Mouse (Mus musculus): ENCODE results near the gene Cacna2d1.

- TF ChIP-seq POLR2A (IDR thresholded peaks at IDR 0.05; ENCODE audit: borderline replicate concordance, control insufficient read depth, low read depth, low read length) (no peak), CTCF (IDR thresholded peaks at IDR 0.05; ENCODE audit: control insufficient read depth, insufficient read depth, low read length) (no peak)
Measured at GRCm38 (mm10) chr5:15961866-15962265, 27.4 kb downstream of the Cacna2d1 start.
